Mouse (Mus musculus) embryonic fibroblast, embryonic 13.5 days (primary cell): ENCODE data around the gene Tbce.

Experiments
- CTCF ChIP-seq: IDR thresholded peaks from 2 replicates; pipeline ENCODE4 v1.5.1; 2011; ENCODE audit warnings: mild to moderate bottlenecking, control low read depth, low read length, moderate library complexity, borderline replicate concordance; ENCODE audit not compliant: insufficient read depth
- POLR2A ChIP-seq: IDR thresholded peaks from 2 replicates; pipeline ENCODE4 v1.6.1; 2011; ENCODE audit warnings: low read depth, mild to moderate bottlenecking, control low read depth, low read length, moderate library complexity

DNA sequence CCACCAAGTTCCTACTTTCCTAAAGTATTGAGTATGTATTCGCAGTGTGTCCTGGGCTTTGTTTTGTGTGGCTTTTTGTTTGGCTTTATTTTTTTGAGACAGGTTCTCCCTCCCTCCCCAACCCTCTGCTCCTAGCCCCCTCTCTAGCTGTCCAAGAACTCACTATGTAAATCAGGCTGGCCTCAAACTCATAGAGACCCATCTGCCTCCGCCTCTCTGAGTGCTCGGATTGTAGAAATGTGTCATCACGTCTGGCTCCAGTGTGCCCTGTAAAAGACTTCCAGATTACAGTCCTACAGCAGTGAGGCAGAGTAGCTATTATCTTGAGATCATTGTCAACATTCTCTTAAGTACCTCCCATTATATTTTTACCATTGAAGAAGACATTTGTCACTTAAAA lies 78.4 kb downstream of the Tbce start:
- no peak for TF ChIP-seq POLR2A
- no peak for TF ChIP-seq CTCF
